Mouse (Mus musculus): ENCODE data around the gene Ss18l1. TPM values are rescaled to one million over a fixed set of nuclear protein-coding genes. Genes with fewer than 3 reads are reported as not detected.

Gene Ss18l1
- polyA plus RNA-seq, 1 experiment from 2014 or later, result 8.1 TPM

- CTCF ChIA-PET, result interaction anchor here (1.5 kb wide), 1 partner anchor 29 kb away, joined by 4 read pairs; no protein-coding TSS in a partner anchor
These were observed 23.7 kb upstream of the Ss18l1 start for GRCm38 (mm10) chr2:180018573-180018972.

GRCm38 (mm10) chr2:180020091-180020661 lies 22.1 kb upstream of the Ss18l1 start:
- DNase-seq (ENCODE audit: low read depth, low spot score) (no peak), ATAC-seq (no peak)
- TF ChIP-seq CTCF (IDR thresholded peaks at IDR 0.05), result no peak
- peaks cover 9% of the 10 kb centered on the region for H3K27me3 ChIP-seq
- ChIA-PET POLR2A (interaction anchor here (1.0 kb wide), 1 partner anchor 19 kb away, joined by 3 read pairs; no protein-coding TSS in a partner anchor), CTCF (no interaction called here)
- in situ Hi-C loops (cut with MboI; ENCODE audit: low pct_unique_long_range_greater_than_20kb), result no loop called here

More at GRCm38 (mm10) chr2:180018573-180018972, 23.7 kb upstream of the Ss18l1 start:
- ATAC-seq, result no peak
- in situ Hi-C loops (cut with MboI; ENCODE audit: low pct_unique_long_range_greater_than_20kb), result loop anchor here (5.0 kb wide), 1 partner anchor 36 kb away; no protein-coding TSS in a partner anchor
- peaks cover 7% of the 10 kb centered on the region for H3K27me3 ChIP-seq
- POLR2A ChIA-PET, result interaction anchor here (0.6 to 1.3 kb wide), 2 partner anchors 42 to 134 kb away, joined by 3 read pairs; partner anchors contain the start of gene Taf4
- DNase-seq (ENCODE audit: low read depth, low spot score), result no peak
- no peak for TF ChIP-seq CTCF (IDR thresholded peaks at IDR 0.05)

- TF ChIP-seq CTCF (IDR thresholded peaks at IDR 0.05), result no peak
- no peak for ATAC-seq
- no peak for DNase-seq (ENCODE audit: low read depth, low spot score)
- ChIA-PET POLR2A (no interaction called here), CTCF (no interaction called here)
- H3K27me3 ChIP-seq, result peaks cover 9% of the 10 kb centered on the region
- in situ Hi-C loops (cut with MboI; ENCODE audit: low pct_unique_long_range_greater_than_20kb), result no loop called here
These were observed 21.4 kb upstream of the Ss18l1 start for GRCm38 (mm10) chr2:180020919-180021318.

- ChIA-PET POLR2A (no interaction called here), CTCF (no interaction called here)
- ATAC-seq (no peak), DNase-seq (ENCODE audit: low read depth, low spot score) (no peak)
- H3K27me3 ChIP-seq, result peaks cover 9% of the 10 kb centered on the region
- TF ChIP-seq CTCF (IDR thresholded peaks at IDR 0.05), result no peak
- in situ Hi-C loops (cut with MboI; ENCODE audit: low pct_unique_long_range_greater_than_20kb), result no loop called here
These were observed 19.6 kb upstream of the Ss18l1 start for GRCm38 (mm10) chr2:180022751-180023150.

- DNase-seq (ENCODE audit: low read depth, low spot score) (peak; percentile 62), ATAC-seq (peak; percentile 95)
- POLR2A ChIA-PET, result interaction anchor here (1.3 to 1.8 kb wide), 4 partner anchors 11 to 44 kb away, joined by 4 to 11 read pairs (median 5); partner anchors contain the start of genes Psma7 and Ss18l1
- in situ Hi-C loops (cut with MboI; ENCODE audit: low pct_unique_long_range_greater_than_20kb), result no loop called here
- peaks cover 9% of the 10 kb centered on the region for H3K27me3 ChIP-seq
- CTCF ChIA-PET, result no interaction called here
- no peak for TF ChIP-seq CTCF (IDR thresholded peaks at IDR 0.05)
These were observed 17.8 kb upstream of the Ss18l1 start, which contains the start of gene Lsm14b for GRCm38 (mm10) chr2:180024401-180025098. Lsm14b (plus strand) TSS chr2:180024987.

- peaks cover 9% of the 10 kb centered on the region for H3K27me3 ChIP-seq
- ATAC-seq (peak; percentile 22), DNase-seq (ENCODE audit: low read depth, low spot score) (no peak)
- TF ChIP-seq CTCF (IDR thresholded peaks at IDR 0.05), result no peak
- in situ Hi-C loops (cut with MboI; ENCODE audit: low pct_unique_long_range_greater_than_20kb), result no loop called here
- POLR2A ChIA-PET, result interaction anchor here (0.8 to 1.8 kb wide), 6 partner anchors 10 to 45 kb away, joined by 3 to 11 read pairs (median 4); partner anchors contain the start of genes Psma7 and Ss18l1
- CTCF ChIA-PET, result interaction anchor here (1.2 to 2.4 kb wide), 5 partner anchors 15 to 112 kb away, joined by 3 to 8 read pairs (median 3); no protein-coding TSS in a partner anchor
These were observed 17.0 kb upstream of the Ss18l1 start for GRCm38 (mm10) chr2:180025135-180025860.

GRCm38 (mm10) chr2:180025861-180026200 lies 16.5 kb upstream of the Ss18l1 start:
- no peak for TF ChIP-seq CTCF (IDR thresholded peaks at IDR 0.05)
- ATAC-seq (no peak), DNase-seq (ENCODE audit: low read depth, low spot score) (no peak)
- peaks cover 9% of the 10 kb centered on the region for H3K27me3 ChIP-seq
- in situ Hi-C loops (cut with MboI; ENCODE audit: low pct_unique_long_range_greater_than_20kb), result no loop called here
- CTCF ChIA-PET, result interaction anchor here (1.1 to 2.4 kb wide), 6 partner anchors 15 to 113 kb away, joined by 3 to 8 read pairs (median 3); no protein-coding TSS in a partner anchor
- POLR2A ChIA-PET, result interaction anchor here (0.8 to 1.5 kb wide), 4 partner anchors 9 to 44 kb away, joined by 3 to 5 read pairs (median 3); partner anchors contain the start of genes Psma7 and Ss18l1

- DNase-seq (ENCODE audit: low read depth, low spot score) (no peak), ATAC-seq (no peak)
- POLR2A ChIA-PET, result interaction anchor here (1.1 to 1.4 kb wide), 2 partner anchors 13 to 16 kb away, joined by 3 read pairs; no protein-coding TSS in a partner anchor
- H3K27me3 ChIP-seq, result peaks cover 4% of the 10 kb centered on the region
- in situ Hi-C loops (cut with MboI; ENCODE audit: low pct_unique_long_range_greater_than_20kb), result no loop called here
- CTCF ChIA-PET, result interaction anchor here (1.2 to 2.4 kb wide), 3 partner anchors 13 to 24 kb away, joined by 3 to 8 read pairs (median 4); no protein-coding TSS in a partner anchor
- no peak for TF ChIP-seq CTCF (IDR thresholded peaks at IDR 0.05)
These were observed 14.5 kb upstream of the Ss18l1 start for GRCm38 (mm10) chr2:180027768-180028167.

GRCm38 (mm10) chr2:180031270-180031669 lies 11.0 kb upstream of the Ss18l1 start:
- no peak for DNase-seq (ENCODE audit: low read depth, low spot score)
- no peak for TF ChIP-seq CTCF (IDR thresholded peaks at IDR 0.05)
- ATAC-seq, result no peak
- in situ Hi-C loops (cut with MboI; ENCODE audit: low pct_unique_long_range_greater_than_20kb), result loop anchor here (10.0 kb wide), 1 partner anchor 1776 kb away; no protein-coding TSS in a partner anchor
- ChIA-PET POLR2A (interaction anchor here (1.4 kb wide), 1 partner anchor 54 kb away, joined by 8 read pairs; the partner anchor contains the start of gene Taf4), CTCF (no interaction called here)
- no peaks in the 10 kb centered on the region for H3K27me3 ChIP-seq

GRCm38 (mm10) chr2:180032925-180033324 lies 9.4 kb upstream of the Ss18l1 start:
- peak; percentile 69 for DNase-seq (ENCODE audit: low read depth, low spot score)

More at GRCm38 (mm10) chr2:180032925-180033324, 9.4 kb upstream of the Ss18l1 start:
- TF ChIP-seq CTCF (IDR thresholded peaks at IDR 0.05), result no peak
- peak; percentile 78 for ATAC-seq
- in situ Hi-C loops (cut with MboI; ENCODE audit: low pct_unique_long_range_greater_than_20kb), result loop anchor here (10.0 kb wide), 1 partner anchor 1778 kb away; no protein-coding TSS in a partner anchor
- CTCF ChIA-PET, result interaction anchor here (0.8 to 2.0 kb wide), 4 partner anchors 9 to 18 kb away, joined by 3 to 9 read pairs (median 4); partner anchors contain the start of genes Psma7 and Ss18l1
- no peaks in the 10 kb centered on the region for H3K27me3 ChIP-seq
- POLR2A ChIA-PET, result interaction anchor here (1.3 to 1.4 kb wide), 2 partner anchors 9 to 119 kb away, joined by 4 to 5 read pairs; partner anchors contain the start of genes Psma7 and Ss18l1

All from Patski (cell line).